Mouse (Mus musculus) midbrain, embryonic 10.5 days (tissue): ENCODE measurements around the gene Rccd1. TPM values are rescaled to one million over a fixed set of nuclear protein-coding genes. Genes with fewer than 3 reads are reported as not detected.

Experiments used
- DNase-seq: peaks from one replicate; pipeline ENCODE4 v3.0.0-alpha.2; 2017; ENCODE audit warnings: low spot score
- H3K27ac ChIP-seq: fragments of 300-500 bp; sonication (generic); replicated peaks from 2 replicates; pipeline ENCODE4 v1.5.1; 2016; ENCODE audit warnings: mild to moderate bottlenecking
- H3K27me3 ChIP-seq: fragments of 300-500 bp; sonication (generic); 2 replicates; pipeline ENCODE4 v1.6.1; 2016; ENCODE audit warnings: low read depth, mild to moderate bottlenecking; ENCODE audit not compliant: poor library complexity, severe bottlenecking
- H3K36me3 ChIP-seq: fragments of 300-500 bp; sonication (generic); 2 replicates; pipeline ENCODE4 v1.6.1; 2016; ENCODE audit warnings: mild to moderate bottlenecking, moderate library complexity
- H3K4me1 ChIP-seq: fragments of 300-500 bp; sonication (generic); 2 replicates; pipeline ENCODE4 v1.6.1; 2016
- H3K4me3 ChIP-seq: fragments of 300-500 bp; sonication (generic); 2 replicates; pipeline ENCODE4 v1.5.1; 2016; ENCODE audit warnings: mild to moderate bottlenecking, moderate library complexity
- H3K9me3 ChIP-seq: fragments of 300-500 bp; sonication (generic); replicated peaks from 2 replicates; pipeline ENCODE4 v1.6.1; 2016; ENCODE audit warnings: mild to moderate bottlenecking
- WGBS: fragments of 180-500 bp; shearing (Covaris S2); methylation state at CpG from one replicate; pipeline ENCODE4 v1.1.7; 2016; 5-methylcytosine and 5-hydroxymethylcytosine counted together
- polyA plus RNA-seq: library from polyadenylated mRNA; unstranded; fragments of >200 nt; fragmentation: Nextera tagmentation; extraction: Ambion mirVana; gene quantifications from 2 replicates; pipeline ENCODE4 v1.2.1, GENCODE M21; 2016

Gene Rccd1
- polyA plus RNA-seq, 1 experiment from 2014 or later = 12.6 TPM

- WGBS = 94% methylated on average over 2 of the region's 2 CpGs
- peaks cover 76% of the 10 kb centered on the region for H3K36me3 ChIP-seq
- no peak overlapping the region for H3K27ac ChIP-seq
- H3K4me3 ChIP-seq = no peak overlapping the region
- H3K27me3 ChIP-seq = no peaks in the 10 kb centered on the region
- DNase-seq = no peak
- H3K9me3 ChIP-seq = no peaks in the 10 kb centered on the region
- H3K4me1 ChIP-seq = peaks cover 17% of the 10 kb centered on the region
Observed at GRCm38 (mm10) chr7:80365759-80366158, 41.5 kb upstream of the Rccd1 start.

DNA sequence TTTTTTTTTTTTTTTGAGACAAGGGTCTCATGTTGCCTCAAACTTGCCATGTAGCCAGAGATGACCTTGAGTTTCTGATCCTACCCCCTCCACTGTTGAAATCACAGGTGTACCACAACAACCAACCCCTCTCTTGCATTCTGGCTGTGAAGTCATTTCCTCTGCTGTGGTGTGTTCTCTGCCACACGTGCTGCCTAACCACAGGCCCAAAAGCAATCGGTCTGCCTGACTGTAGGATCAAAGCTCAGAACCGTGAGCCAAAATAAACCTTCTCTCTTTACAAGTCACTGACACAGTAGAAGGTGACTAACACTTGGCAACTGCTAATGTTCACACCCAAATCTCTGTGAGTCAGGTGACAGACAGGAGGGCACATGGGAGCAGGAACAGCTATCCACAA, 36.2 kb upstream of the Rccd1 start:
- DNase-seq = no peak
- Histone ChIP-seq H3K27ac (no peak overlapping the region), H3K4me3 (no peak overlapping the region), H3K9me3 (no peaks in the 10 kb centered on the region), H3K36me3 (peaks cover 97% of the 10 kb centered on the region), H3K27me3 (no peaks in the 10 kb centered on the region), H3K4me1 (peaks cover 20% of the 10 kb centered on the region)
- WGBS = 81% methylated on average over 3 of the region's 3 CpGs

- no peaks in the 10 kb centered on the region for H3K9me3 ChIP-seq
- no peak overlapping the region for H3K4me3 ChIP-seq
- DNase-seq = no peak
- 0 out of 2 replicates have a peak overlapping the region, but pooled peaks have one; percentile 28 for H3K27ac ChIP-seq
- H3K27me3 ChIP-seq = no peaks in the 10 kb centered on the region
- H3K4me1 ChIP-seq = peaks cover 20% of the 10 kb centered on the region
- 79% methylated on average over 4 of the region's 4 CpGs for WGBS
- H3K36me3 ChIP-seq = peaks cover 95% of the 10 kb centered on the region
Observed at GRCm38 (mm10) chr7:80358039-80358438, 33.8 kb upstream of the Rccd1 start.

GRCm38 (mm10) chr7:80357156-80357555, 32.9 kb upstream of the Rccd1 start:
- Histone ChIP-seq H3K4me3 (no peak overlapping the region), H3K9me3 (no peaks in the 10 kb centered on the region), H3K27ac (peak overlapping the region; percentile 69), H3K4me1 (peaks cover 20% of the 10 kb centered on the region), H3K27me3 (no peaks in the 10 kb centered on the region), H3K36me3 (peaks cover 95% of the 10 kb centered on the region)
- WGBS = 34% methylated on average over 8 of the region's 8 CpGs
- peak; percentile 49 for DNase-seq

DNA sequence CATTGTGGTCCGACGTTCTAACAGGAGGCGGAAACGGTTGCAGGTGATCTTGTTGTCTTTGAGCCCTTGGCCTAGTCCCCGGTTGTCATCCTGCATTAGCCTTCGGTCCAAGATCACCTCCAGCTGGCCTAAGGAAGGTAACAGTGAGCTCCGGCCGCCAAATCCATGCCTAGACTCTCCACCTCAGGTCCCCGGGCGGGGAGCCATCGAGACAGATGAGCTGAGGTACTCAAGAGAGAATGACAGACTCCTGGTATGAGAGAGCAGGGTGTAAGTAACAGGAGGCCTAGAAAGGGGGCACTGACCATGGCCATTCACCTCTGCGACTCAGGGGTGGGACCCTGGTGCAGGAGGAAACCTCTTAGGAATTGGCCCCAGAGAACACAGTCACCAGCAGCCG, 32.1 kb upstream of the Rccd1 start:
- Histone ChIP-seq H3K9me3 (no peaks in the 10 kb centered on the region), H3K36me3 (peaks cover 94% of the 10 kb centered on the region), H3K4me3 (no peak overlapping the region), H3K4me1 (peaks cover 20% of the 10 kb centered on the region), H3K27me3 (no peaks in the 10 kb centered on the region), H3K27ac (peak overlapping the region; percentile 69; the same call in 1 of the 2 replicates)
- WGBS = 89% methylated on average over 13 of the region's 13 CpGs
- no peak for DNase-seq

GRCm38 (mm10) chr7:80352920-80353319, 28.7 kb upstream of the Rccd1 start:
- no peak overlapping the region for H3K4me3 ChIP-seq
- 92% methylated on average over 8 of the region's 8 CpGs for WGBS
- H3K4me1 ChIP-seq = peaks cover 21% of the 10 kb centered on the region
- H3K27me3 ChIP-seq = no peaks in the 10 kb centered on the region
- DNase-seq = no peak
- H3K27ac ChIP-seq = no peak overlapping the region
- H3K36me3 ChIP-seq = peaks cover 74% of the 10 kb centered on the region
- no peaks in the 10 kb centered on the region for H3K9me3 ChIP-seq

DNA sequence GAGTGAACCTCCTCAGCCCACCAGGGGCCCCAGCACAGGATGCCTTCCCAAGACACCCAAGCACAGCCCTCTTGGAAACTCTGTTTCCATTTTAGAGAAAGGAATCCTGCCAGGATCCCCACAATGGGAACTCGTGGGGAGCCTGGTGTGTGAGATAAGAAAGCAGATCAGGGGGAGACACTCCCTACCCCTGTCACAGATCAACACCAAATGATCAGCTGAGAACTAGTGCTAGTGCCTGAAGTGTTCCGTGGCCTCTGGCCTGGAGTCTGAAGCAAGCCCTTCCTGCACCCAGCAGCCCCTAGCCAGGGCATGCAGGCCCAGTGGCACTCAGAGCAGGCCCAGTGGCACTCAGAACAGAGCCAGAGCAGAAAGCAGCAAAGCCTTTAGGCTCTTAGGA, 26.6 kb upstream of the Rccd1 start:
- Histone ChIP-seq H3K36me3 (peaks cover 56% of the 10 kb centered on the region), H3K27me3 (no peaks in the 10 kb centered on the region), H3K4me3 (no peak overlapping the region), H3K9me3 (no peaks in the 10 kb centered on the region), H3K4me1 (peaks cover 9% of the 10 kb centered on the region; the same call in 1 of the 2 replicates), H3K27ac (no peak overlapping the region)
- DNase-seq = no peak
- WGBS = 80% methylated on average over 2 of the region's 2 CpGs

DNA sequence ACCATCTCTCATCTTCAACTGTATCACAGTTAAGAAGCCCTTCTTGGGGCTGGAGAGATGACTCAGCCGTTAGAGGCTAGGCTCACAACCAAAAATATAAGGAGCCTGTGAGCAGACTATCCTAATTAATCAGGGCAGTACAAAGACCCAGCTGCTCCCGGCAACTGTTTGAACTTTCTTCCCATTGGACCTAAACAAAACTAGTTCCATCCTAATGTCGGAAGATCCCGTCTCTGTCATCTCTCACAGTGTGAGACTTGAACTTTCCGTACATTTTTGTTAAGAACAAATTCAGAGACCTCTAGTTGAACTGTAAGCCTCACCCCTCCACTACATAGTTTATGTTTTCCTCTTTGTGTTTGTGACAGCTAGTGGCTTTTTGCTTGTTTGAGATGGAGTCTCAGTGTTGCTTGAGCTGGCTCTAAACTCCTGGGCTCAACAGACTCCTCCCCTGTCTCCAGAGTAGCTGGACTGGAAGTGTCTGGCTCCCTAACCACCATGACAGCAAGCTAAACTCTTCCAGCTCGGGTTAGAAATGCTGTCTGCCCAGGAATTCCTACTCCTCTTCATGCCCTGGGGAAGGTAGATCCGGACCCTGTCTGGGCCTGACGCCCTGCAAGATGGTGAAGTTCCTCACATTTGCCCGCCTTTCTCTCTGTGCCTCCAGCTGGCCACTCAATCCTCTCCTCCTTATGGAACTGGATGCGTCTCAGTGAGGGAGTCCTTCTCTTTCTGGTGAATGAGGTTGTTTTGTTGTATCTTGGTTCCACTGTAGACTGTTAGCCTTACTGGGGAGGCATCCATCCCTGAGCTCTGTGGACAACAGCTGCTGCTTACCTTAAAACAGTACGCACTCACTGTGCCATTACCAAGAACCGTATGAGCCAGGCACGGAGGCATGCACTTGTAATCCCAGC, 23.7 kb upstream of the Rccd1 start:
- DNase-seq = no peak
- peaks cover 36% of the 10 kb centered on the region for H3K36me3 ChIP-seq
- H3K4me3 ChIP-seq = no peak overlapping the region
- WGBS = 77% methylated on average over 13 of the region's 13 CpGs
- no peaks in the 10 kb centered on the region for H3K9me3 ChIP-seq
- peaks cover 18% of the 10 kb centered on the region for H3K4me1 ChIP-seq
- H3K27ac ChIP-seq = no peak overlapping the region
- H3K27me3 ChIP-seq = no peaks in the 10 kb centered on the region

GRCm38 (mm10) chr7:80346830-80347229, 22.6 kb upstream of the Rccd1 start:
- Histone ChIP-seq H3K4me1 (peaks cover 29% of the 10 kb centered on the region), H3K9me3 (no peaks in the 10 kb centered on the region), H3K27me3 (peaks cover 8% of the 10 kb centered on the region), H3K27ac (no peak overlapping the region), H3K4me3 (no peak overlapping the region), H3K36me3 (peaks cover 26% of the 10 kb centered on the region)
- DNase-seq = no peak
- WGBS = 93% methylated on average over 5 of the region's 5 CpGs

GRCm38 (mm10) chr7:80346173-80346572, 21.9 kb upstream of the Rccd1 start:
- 93% methylated on average over 9 of the region's 9 CpGs for WGBS
- Histone ChIP-seq H3K27ac (no peak overlapping the region), H3K4me1 (peaks cover 36% of the 10 kb centered on the region), H3K27me3 (peaks cover 14% of the 10 kb centered on the region), H3K36me3 (peaks cover 20% of the 10 kb centered on the region), H3K9me3 (no peaks in the 10 kb centered on the region), H3K4me3 (no peak overlapping the region)
- no peak for DNase-seq

GRCm38 (mm10) chr7:80343270-80344018, 19.2 kb upstream of the Rccd1 start:
- peaks cover 7% of the 10 kb centered on the region for H3K36me3 ChIP-seq
- H3K9me3 ChIP-seq = no peaks in the 10 kb centered on the region
- peak overlapping the region; percentile 92 for H3K27ac ChIP-seq
- no peak for DNase-seq
- 26% methylated on average over 19 of the region's 19 CpGs for WGBS
- H3K4me3 ChIP-seq = peak overlapping the region; percentile 73
- peaks cover 16% of the 10 kb centered on the region for H3K27me3 ChIP-seq
- H3K4me1 ChIP-seq = peaks cover 57% of the 10 kb centered on the region

DNA sequence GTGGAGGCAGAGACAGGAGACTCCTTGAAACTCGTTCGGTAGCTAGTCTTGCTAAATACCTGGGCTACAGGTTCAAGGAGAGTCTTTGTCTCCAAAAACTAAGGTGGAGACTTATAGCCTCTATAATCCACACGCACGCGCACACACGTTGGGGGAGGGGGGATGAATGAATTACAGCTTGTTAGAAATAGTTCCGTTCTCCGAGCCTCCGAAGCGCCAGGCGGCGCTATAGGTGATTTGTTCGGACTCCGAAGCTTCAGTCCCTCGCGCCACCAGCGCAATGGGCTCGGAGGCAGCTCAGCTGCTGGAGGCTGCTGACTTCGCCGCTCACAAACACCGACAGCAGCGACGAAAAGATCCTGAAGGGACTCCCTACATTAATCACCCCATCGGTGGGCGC, 18.6 kb upstream of the Rccd1 start, which contains the start of gene Hddc3:
Hddc3 (plus strand) TSS at position 247 of the 400 bp plus-strand sequence.
- peak; percentile 94 for DNase-seq
- H3K27ac ChIP-seq = peak within 1 kb of the TSS; percentile 92
- H3K36me3 ChIP-seq = peaks cover 9% of the 10 kb centered on the region
- peaks cover 58% of the 10 kb centered on the region for H3K4me1 ChIP-seq
- peaks cover 16% of the 10 kb centered on the region for H3K27me3 ChIP-seq
- H3K9me3 ChIP-seq = no peaks in the 10 kb centered on the region
- under 1% methylated on average over 25 of the region's 25 CpGs for WGBS
- peak within 1 kb of the TSS; percentile 73 for H3K4me3 ChIP-seq
